Mouse (Mus musculus) erythroid progenitor cell, adult 5-6 weeks (primary cell): ENCODE measurements around the gene Acap2. TPM values are rescaled to one million over a fixed set of nuclear protein-coding genes. Genes with fewer than 3 reads are reported as not detected.

ENCODE experiments used
- ATAC-seq: replicated peaks from 2 replicates; pipeline ENCODE4 v1.8.0; 2016; ENCODE audit warnings: moderate number of reproducible peaks, mild to moderate bottlenecking, moderate TSS enrichment, inconsistent platforms; ENCODE audit not compliant: poor library complexity, low FRiP score, severe bottlenecking
- total RNA-seq, 2 experiments: library from RNA; stranded (forward) in 1 of 2; stranded (reverse) in 1 of 2; fragments of 150-400 nt in 1 of 2; fragments of 186-747, 209-891 nt in 1 of 2; gene quantifications; 2 replicates each; pipeline versions ENCODE4 v1.2.3 to v1.2.4; 2015 to 2017; ENCODE audit warnings: low replicate concordance in 2 of 2

Acap2 gene
- total RNA-seq, 2 experiments from 2014 or later = 8.7 to 13.4 TPM

GRCm38 (mm10) chr16:31174880-31175638 is 26.0 kb downstream of the Acap2 start:
- no peak for ATAC-seq

- ATAC-seq = no peak
These were observed 28.8 kb downstream of the Acap2 start for GRCm38 (mm10) chr16:31172229-31172628.

- no peak for ATAC-seq
These were observed 29.6 kb downstream of the Acap2 start for GRCm38 (mm10) chr16:31171418-31171817.

GRCm38 (mm10) chr16:31170297-31170696 is 30.7 kb downstream of the Acap2 start:
- no peak for ATAC-seq

GRCm38 (mm10) chr16:31169596-31169995 is 31.4 kb downstream of the Acap2 start:
- ATAC-seq = no peak

- no peak for ATAC-seq
These were observed 33.1 kb downstream of the Acap2 start for GRCm38 (mm10) chr16:31167934-31168333.

GRCm38 (mm10) chr16:31167017-31167887 is 33.8 kb downstream of the Acap2 start:
- ATAC-seq = no peak

- no peak for ATAC-seq
These were observed 35.1 kb downstream of the Acap2 start for GRCm38 (mm10) chr16:31165907-31166306.

GRCm38 (mm10) chr16:31165467-31165866 is 35.6 kb downstream of the Acap2 start:
- ATAC-seq = no peak

GRCm38 (mm10) chr16:31164125-31164524 is 36.9 kb downstream of the Acap2 start:
- no peak for ATAC-seq

GRCm38 (mm10) chr16:31160486-31160885 is 40.6 kb downstream of the Acap2 start:
- no peak for ATAC-seq

GRCm38 (mm10) chr16:31159491-31159890 is 41.6 kb downstream of the Acap2 start:
- ATAC-seq = no peak

- ATAC-seq = no peak
These were observed 51.2 kb downstream of the Acap2 start for GRCm38 (mm10) chr16:31149841-31150240.

GRCm38 (mm10) chr16:31148891-31149290 is 52.2 kb downstream of the Acap2 start:
- ATAC-seq = no peak

- no peak for ATAC-seq
These were observed 53.3 kb downstream of the Acap2 start for GRCm38 (mm10) chr16:31147766-31148165.

- ATAC-seq = no peak
These were observed 59.1 kb downstream of the Acap2 start for GRCm38 (mm10) chr16:31141916-31142315.

- ATAC-seq = no peak
These were observed 64.3 kb downstream of the Acap2 start for GRCm38 (mm10) chr16:31136616-31137253.

GRCm38 (mm10) chr16:31135519-31135918 is 65.5 kb downstream of the Acap2 start:
- ATAC-seq = no peak

- ATAC-seq = no peak
These were observed 69.5 kb downstream of the Acap2 start for GRCm38 (mm10) chr16:31131531-31131930.

- ATAC-seq = no peak
These were observed 72.9 kb downstream of the Acap2 start for GRCm38 (mm10) chr16:31128116-31128515.
